Mouse (Mus musculus): ENCODE results near the gene Zscan4d. TPM values are rescaled to one million over a fixed set of nuclear protein-coding genes. Genes with fewer than 3 reads are reported as not detected.
"Not testable (repeated sequence)": the region's sequence is repeated elsewhere in the genome, so short reads cannot be mapped to it uniquely, and the experiment has no call there.

Zscan4d gene
- total RNA-seq (2015) = not detected in 2 replicates
- not detected in 2 replicates for total RNA-seq (2017)

- ATAC-seq (replicated peaks; ENCODE audit: poor library complexity) = not testable (repeated sequence)
Observed at GRCm38 (mm10) chr7:11166059-11166458, at the start of gene Zscan4d. TSS of gene Zscan4d (minus strand) at chr7:11166159.

- ATAC-seq (replicated peaks; ENCODE audit: poor library complexity) = not testable (repeated sequence)
Observed at GRCm38 (mm10) chr7:11158036-11158435, 7.9 kb downstream of the Zscan4d start.

Other genes with a start within 250 kb of the Zscan4d start
- gene Zscan4c, start 160.4 kb downstream of the Zscan4d start, total RNA-seq (2015) = not detected in 2 replicates
- not detected in 2 replicates for gene Zscan4c, start 160.4 kb downstream of the Zscan4d start, total RNA-seq (2017)
- not detected in 2 replicates for gene Zscan4-ps1, start 96.5 kb downstream of the Zscan4d start, total RNA-seq (2015)
- not detected in 2 replicates for gene Zscan4-ps1, start 96.5 kb downstream of the Zscan4d start, total RNA-seq (2017)
- gene Zscan4e, start 144.5 kb upstream of the Zscan4d start, total RNA-seq (2015) = not detected in 2 replicates
- not detected in 2 replicates for gene Zscan4e, start 144.5 kb upstream of the Zscan4d start, total RNA-seq (2017)
- not detected in 2 replicates for gene Zscan4f, start 231.8 kb upstream of the Zscan4d start, total RNA-seq (2015)
- gene Zscan4f, start 231.8 kb upstream of the Zscan4d start, total RNA-seq (2017) = not detected in 2 replicates